Mouse (Mus musculus) megakaryocyte, embryonic 14.5 days (primary cell): ENCODE measurements around the gene Ndufs6. TPM values are rescaled to one million over a fixed set of nuclear protein-coding genes. Genes with fewer than 3 reads are reported as not detected.

Source experiments
- H3K27me3 ChIP-seq: replicated peaks from 2 replicates; pipeline ENCODE3; 2012; ENCODE audit warnings: inconsistent platforms
- H3K36me3 ChIP-seq: replicated peaks from 2 replicates; pipeline ENCODE3; 2012; ENCODE audit warnings: low read length, inconsistent platforms, mixed read lengths
- H3K4me1 ChIP-seq: 2 replicates; pipeline ENCODE4 v1.6.1; 2012; ENCODE audit warnings: inconsistent platforms
- H3K4me3 ChIP-seq: replicated peaks from 2 replicates; pipeline ENCODE3; 2012; ENCODE audit warnings: moderate library complexity, mild to moderate bottlenecking, inconsistent platforms
- H3K9me3 ChIP-seq: 2 replicates; pipeline ENCODE4 v1.6.1; 2012; ENCODE audit warnings: inconsistent platforms
- FLI1 ChIP-seq: IDR thresholded peaks from 2 replicates; pipeline ENCODE4 v1.6.1; 2012; ENCODE audit warnings: low read length, inconsistent platforms, mixed read lengths
- GATA1 ChIP-seq: IDR thresholded peaks from 3 replicates; pipeline ENCODE4 v1.6.1; 2012; ENCODE audit warnings: mixed read lengths, low read length, inconsistent platforms, borderline replicate concordance
- polyA plus RNA-seq: library from polyadenylated mRNA; stranded (reverse); fragments of >175 nt; gene quantifications from 2 replicates; pipeline ENCODE4 v1.2.3, GENCODE M21; 2012; ENCODE audit warnings: low replicate concordance; ENCODE audit not compliant: insufficient read depth

The Ndufs6 gene
- polyA plus RNA-seq, result 32.4 and 302 TPM in 2 replicates

DNA sequence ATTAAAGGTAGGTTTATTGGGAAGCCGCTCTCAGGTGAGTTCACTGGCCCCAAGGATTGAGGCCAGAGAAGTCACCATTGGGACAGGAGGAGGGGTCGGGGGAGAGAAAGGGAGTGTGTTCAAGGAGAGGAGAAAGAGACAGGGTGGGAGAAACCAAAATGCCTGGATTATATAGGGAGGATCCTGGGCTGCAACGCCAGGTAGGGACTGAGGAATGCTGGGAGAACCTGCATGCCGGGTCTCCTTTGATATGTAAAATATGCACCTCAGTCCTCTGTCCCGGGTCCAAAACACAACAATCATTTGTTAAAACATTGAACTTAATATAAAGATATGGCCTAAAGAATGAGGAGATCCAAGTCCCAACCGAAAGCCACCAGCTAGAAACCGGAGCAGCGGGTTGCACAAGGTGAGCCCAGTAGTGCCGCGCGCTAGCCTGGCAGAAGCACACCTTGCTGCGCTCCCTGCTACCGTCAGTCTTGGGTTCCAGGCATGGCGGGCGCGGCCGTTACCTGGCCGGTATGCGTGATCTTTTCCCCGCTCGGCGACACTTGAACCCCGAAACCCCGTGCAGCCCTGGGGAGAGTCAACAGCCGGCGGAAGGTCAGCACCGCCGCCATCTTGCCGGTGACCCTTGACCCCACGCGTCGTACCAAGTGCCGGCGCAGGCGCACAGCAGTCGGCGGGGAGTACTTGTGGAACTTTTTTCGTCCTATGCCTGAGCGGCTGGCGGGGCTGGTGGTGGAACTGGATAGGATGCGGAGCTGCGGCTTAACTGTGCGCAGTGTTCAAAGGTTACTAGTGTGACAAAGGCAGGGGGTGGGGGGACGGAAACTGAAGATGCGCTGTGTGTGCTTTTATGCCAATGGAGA, at the start of gene Ndufs6, which contains the start of gene Mrpl36:
Ndufs6 (minus strand) TSS at position 716 of the 872 bp plus-strand sequence.
Mrpl36 (plus strand) TSS at position 687 of the 872 bp plus-strand sequence.
- Histone ChIP-seq H3K9me3 (no peaks in the 10 kb centered on the region), H3K36me3 (peaks cover 45% of the 10 kb centered on the region), H3K4me1 (peaks cover 59% of the 10 kb centered on the region), H3K4me3 (peak within 1 kb of the TSS; percentile 100), H3K27me3 (no peaks in the 10 kb centered on the region)
- TF ChIP-seq GATA1 (no peak), FLI1 (no peak)

GRCm38 (mm10) chr13:73377637-73378036, 49.3 kb upstream of the Ndufs6 start:
- Histone ChIP-seq H3K9me3 (no peaks in the 10 kb centered on the region), H3K27me3 (peaks cover 35% of the 10 kb centered on the region), H3K4me1 (peaks cover 2% of the 10 kb centered on the region; the same call in 1 of the 2 replicates), H3K36me3 (no peaks in the 10 kb centered on the region), H3K4me3 (no peak overlapping the region)
- no peak for TF ChIP-seq FLI1
- no peak for TF ChIP-seq GATA1

DNA sequence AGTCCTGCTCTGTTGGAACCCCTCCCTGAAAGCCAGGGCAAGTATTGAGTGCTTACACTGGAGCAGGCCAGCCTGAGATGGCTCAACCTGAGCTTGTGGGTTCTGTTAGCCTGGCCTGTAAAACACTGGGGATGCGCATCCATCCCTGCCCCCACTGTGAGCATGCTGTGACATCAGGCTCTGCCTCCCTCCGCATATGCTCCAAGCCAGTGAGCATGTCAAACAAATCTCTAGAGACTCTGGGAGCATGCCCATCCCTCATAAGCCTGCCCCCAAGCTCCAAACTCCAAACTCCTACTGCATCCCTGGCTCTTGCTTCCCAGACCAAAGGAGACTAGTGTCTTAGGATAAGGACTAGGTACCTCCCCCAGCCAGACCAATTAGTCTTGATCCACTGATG, 46.3 kb upstream of the Ndufs6 start:
- H3K27me3 ChIP-seq, result peaks cover 34% of the 10 kb centered on the region
- H3K4me3 ChIP-seq, result no peak overlapping the region
- TF ChIP-seq GATA1 (no peak), FLI1 (no peak)
- H3K4me1 ChIP-seq, result no peaks in the 10 kb centered on the region
- H3K9me3 ChIP-seq, result no peaks in the 10 kb centered on the region
- no peaks in the 10 kb centered on the region for H3K36me3 ChIP-seq

DNA sequence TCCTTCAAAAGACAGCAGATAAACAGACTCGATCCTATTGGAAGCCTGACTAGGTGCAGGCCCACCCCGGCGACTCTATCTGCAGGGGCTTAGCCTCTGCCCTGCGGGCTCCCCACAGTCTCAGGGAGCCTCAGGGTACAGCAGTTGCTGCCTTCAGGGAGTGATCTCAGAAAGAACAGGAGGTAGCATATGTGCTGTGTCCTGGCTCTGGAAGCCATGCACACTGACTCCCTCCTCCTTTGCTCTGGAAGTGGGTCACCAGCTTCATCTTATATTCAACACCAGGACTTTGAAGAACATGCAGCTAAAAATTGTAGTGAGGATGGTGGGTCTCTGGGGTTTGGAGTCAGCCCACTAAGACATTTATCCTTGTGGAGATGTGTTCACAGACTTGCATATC, 45.0 kb upstream of the Ndufs6 start:
- no peaks in the 10 kb centered on the region for H3K36me3 ChIP-seq

GRCm38 (mm10) chr13:73357106-73357505, 28.8 kb upstream of the Ndufs6 start:
- Histone ChIP-seq H3K9me3 (no peaks in the 10 kb centered on the region), H3K4me3 (no peak overlapping the region), H3K27me3 (peaks cover 20% of the 10 kb centered on the region), H3K36me3 (no peaks in the 10 kb centered on the region), H3K4me1 (peaks cover 7% of the 10 kb centered on the region; the same call in 1 of the 2 replicates)
- TF ChIP-seq FLI1, result no peak
- no peak for TF ChIP-seq GATA1

More for the DNA sequence above, 45.0 kb upstream of the Ndufs6 start:
- Histone ChIP-seq H3K4me1 (no peaks in the 10 kb centered on the region), H3K9me3 (no peaks in the 10 kb centered on the region), H3K27me3 (peaks cover 28% of the 10 kb centered on the region), H3K4me3 (no peak overlapping the region)
- TF ChIP-seq FLI1, result no peak
- no peak for TF ChIP-seq GATA1

DNA sequence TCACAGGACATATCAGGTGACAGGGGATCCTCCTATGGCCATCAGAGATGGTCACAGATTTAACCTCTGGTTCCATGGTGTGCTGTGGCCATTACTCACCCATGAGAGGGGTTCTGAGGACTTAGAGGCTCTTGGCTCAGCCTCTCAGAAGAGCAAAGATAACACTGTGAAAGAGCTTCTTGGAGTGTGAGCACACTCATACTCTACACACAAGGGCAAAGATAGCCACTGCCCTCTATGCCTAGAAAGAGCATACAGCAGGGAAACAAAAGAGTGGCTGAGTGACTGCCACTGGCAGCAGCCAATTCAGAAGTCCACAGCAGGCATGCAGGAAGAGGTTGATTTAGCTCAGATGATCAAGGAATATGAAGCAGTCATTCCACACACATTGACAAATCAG, 24.1 kb upstream of the Ndufs6 start:
- Histone ChIP-seq H3K4me3 (no peak overlapping the region), H3K27me3 (peaks cover 29% of the 10 kb centered on the region), H3K36me3 (no peaks in the 10 kb centered on the region), H3K9me3 (no peaks in the 10 kb centered on the region), H3K4me1 (no peaks in the 10 kb centered on the region)
- no peak for TF ChIP-seq FLI1
- no peak for TF ChIP-seq GATA1

DNA sequence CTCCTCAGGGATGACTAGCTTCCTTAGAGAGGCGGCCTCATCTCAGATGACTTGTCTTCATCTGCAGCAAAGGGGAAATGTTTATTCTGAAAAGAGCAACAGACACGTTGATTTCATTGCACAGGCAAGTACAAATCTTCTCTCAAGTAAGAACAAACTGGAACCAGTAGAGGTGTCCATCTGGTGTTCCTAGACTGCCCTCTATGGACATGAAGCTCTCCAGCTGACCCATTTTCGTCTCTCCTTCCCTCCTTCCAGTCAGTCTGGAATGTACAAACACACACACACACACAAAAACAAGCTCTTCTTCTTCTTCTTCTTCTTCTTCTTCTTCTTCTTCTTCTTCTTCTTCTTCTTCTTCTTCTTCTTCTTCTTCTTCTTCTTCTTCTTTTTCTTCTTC, 23.6 kb upstream of the Ndufs6 start:
- H3K4me3 ChIP-seq, result no peak overlapping the region
- H3K27me3 ChIP-seq, result peaks cover 29% of the 10 kb centered on the region
- no peaks in the 10 kb centered on the region for H3K9me3 ChIP-seq
- H3K36me3 ChIP-seq, result no peaks in the 10 kb centered on the region
- TF ChIP-seq FLI1 (no peak), GATA1 (no peak)
- H3K4me1 ChIP-seq, result no peaks in the 10 kb centered on the region

GRCm38 (mm10) chr13:73350741-73351140, 22.4 kb upstream of the Ndufs6 start:
- Histone ChIP-seq H3K9me3 (no peaks in the 10 kb centered on the region), H3K4me1 (no peaks in the 10 kb centered on the region), H3K36me3 (no peaks in the 10 kb centered on the region), H3K27me3 (peaks cover 24% of the 10 kb centered on the region), H3K4me3 (no peak overlapping the region)
- TF ChIP-seq GATA1 (no peak), FLI1 (no peak)

DNA sequence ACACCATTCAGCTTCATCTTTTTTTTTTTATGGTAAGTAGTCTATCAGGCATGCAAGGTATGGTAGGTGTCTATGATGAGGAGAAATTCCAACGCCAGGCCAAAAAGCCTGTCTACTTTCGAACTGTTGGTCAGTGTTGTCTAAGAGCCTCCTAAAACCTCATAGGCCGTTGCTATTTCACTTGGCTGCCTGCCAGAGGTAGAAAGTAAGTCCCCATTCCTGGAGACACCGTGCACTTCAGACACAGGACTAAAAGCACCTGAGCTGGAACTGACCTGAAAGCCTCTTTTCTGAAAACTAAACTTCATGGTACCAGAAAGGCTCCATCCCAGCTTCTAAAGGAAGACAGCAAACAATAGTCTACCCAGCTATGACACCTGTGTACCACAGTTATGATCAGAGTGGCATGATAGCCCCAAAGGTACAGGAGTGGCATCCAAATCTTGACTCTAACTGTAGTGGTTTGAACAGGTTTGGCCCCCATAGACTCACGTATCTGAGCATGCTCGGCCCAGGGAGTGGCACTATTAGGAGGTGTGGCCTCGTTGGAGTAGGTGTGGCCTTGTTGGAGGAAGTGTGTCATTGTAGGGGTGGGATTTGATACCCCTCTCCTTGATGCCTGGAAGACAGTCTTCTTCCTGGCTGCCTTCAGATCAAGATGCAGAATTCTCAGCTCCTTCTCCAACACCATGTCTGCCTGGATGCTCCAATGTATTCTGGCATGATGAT, 19.7 kb upstream of the Ndufs6 start:
- Histone ChIP-seq H3K9me3 (no peaks in the 10 kb centered on the region), H3K4me3 (no peak overlapping the region), H3K36me3 (no peaks in the 10 kb centered on the region), H3K27me3 (peaks cover 17% of the 10 kb centered on the region), H3K4me1 (peaks cover 3% of the 10 kb centered on the region; the same call in 1 of the 2 replicates)
- TF ChIP-seq GATA1 (no peak), FLI1 (no peak)
